Mouse (Mus musculus): ENCODE data around the gene Fcgrt. TPM values are rescaled to one million over a fixed set of nuclear protein-coding genes. Genes with fewer than 3 reads are reported as not detected.
"Not testable (repeated sequence)": the region's sequence is repeated elsewhere in the genome, so short reads cannot be mapped to it uniquely, and the experiment has no call there.

The Fcgrt gene
- total RNA-seq, 2 experiments from 2014 or later, result 22.0 to 69.0 TPM

GRCm38 (mm10) chr7:45131850-45132249, 28.2 kb upstream of the Fcgrt start:
- ATAC-seq (ENCODE audit: poor library complexity, severe bottlenecking), result no peak

GRCm38 (mm10) chr7:45129776-45130512, 26.3 kb upstream of the Fcgrt start:
- ATAC-seq (ENCODE audit: poor library complexity, severe bottlenecking), result no peak

GRCm38 (mm10) chr7:45129318-45129717, 25.7 kb upstream of the Fcgrt start:
- 0 out of 2 replicates have a peak, but pooled peaks have one; percentile 0 for ATAC-seq (ENCODE audit: poor library complexity, severe bottlenecking)

- peak; percentile 77 for ATAC-seq (ENCODE audit: poor library complexity, severe bottlenecking)
These were observed 25.1 kb upstream of the Fcgrt start, which contains the start of gene Rpl13a for GRCm38 (mm10) chr7:45128624-45129246. Gene Rpl13a, minus strand, starts transcription at chr7:45128761.

GRCm38 (mm10) chr7:45127700-45128224, 24.1 kb upstream of the Fcgrt start:
- ATAC-seq (ENCODE audit: poor library complexity, severe bottlenecking), result no peak

- no peak for ATAC-seq (ENCODE audit: poor library complexity, severe bottlenecking)
These were observed 23.4 kb upstream of the Fcgrt start for GRCm38 (mm10) chr7:45126844-45127699.

GRCm38 (mm10) chr7:45126147-45126843, 22.6 kb upstream of the Fcgrt start:
- ATAC-seq (ENCODE audit: poor library complexity, severe bottlenecking), result no peak

GRCm38 (mm10) chr7:45125649-45126048, 22.0 kb upstream of the Fcgrt start:
- ATAC-seq (ENCODE audit: poor library complexity, severe bottlenecking), result not testable (repeated sequence)

GRCm38 (mm10) chr7:45125144-45125600, 21.5 kb upstream of the Fcgrt start:
- ATAC-seq (ENCODE audit: poor library complexity, severe bottlenecking), result no peak

GRCm38 (mm10) chr7:45124224-45125143, 20.8 kb upstream of the Fcgrt start, which contains the start of gene Rps11:
Gene Rps11, minus strand, starts transcription at chr7:45124439.
- peak; percentile 69 for ATAC-seq (ENCODE audit: poor library complexity, severe bottlenecking)

- no peak for ATAC-seq (ENCODE audit: poor library complexity, severe bottlenecking)
These were observed 19.5 kb upstream of the Fcgrt start for GRCm38 (mm10) chr7:45123186-45123570.

- no peak for ATAC-seq (ENCODE audit: poor library complexity, severe bottlenecking)
These were observed 19.0 kb upstream of the Fcgrt start for GRCm38 (mm10) chr7:45122561-45123185.

- no peak for ATAC-seq (ENCODE audit: poor library complexity, severe bottlenecking)
These were observed 18.3 kb upstream of the Fcgrt start for GRCm38 (mm10) chr7:45121966-45122365.

GRCm38 (mm10) chr7:45121404-45121803, 17.8 kb upstream of the Fcgrt start:
- ATAC-seq (ENCODE audit: poor library complexity, severe bottlenecking), result peak; percentile 41

- no peak for ATAC-seq (ENCODE audit: poor library complexity, severe bottlenecking)
These were observed 16.4 kb upstream of the Fcgrt start for GRCm38 (mm10) chr7:45119780-45120709.

- ATAC-seq (ENCODE audit: poor library complexity, severe bottlenecking), result no peak
These were observed 14.7 kb upstream of the Fcgrt start for GRCm38 (mm10) chr7:45118336-45118735.

GRCm38 (mm10) chr7:45117566-45117965, 13.9 kb upstream of the Fcgrt start:
- ATAC-seq (ENCODE audit: poor library complexity, severe bottlenecking), result no peak

GRCm38 (mm10) chr7:45113476-45113875, 9.8 kb upstream of the Fcgrt start:
- no peak for ATAC-seq (ENCODE audit: poor library complexity, severe bottlenecking)
